Mouse (Mus musculus) MEL (cell line): ENCODE measurements around the gene Zscan26. TPM values are rescaled to one million over a fixed set of nuclear protein-coding genes. Genes with fewer than 3 reads are reported as not detected.

Experiments used
- DNase-seq: peaks from one replicate; pipeline ENCODE4 v3.0.0; 2011; ENCODE audit warnings: low read depth, low spot score
- H3K27ac ChIP-seq: 2 replicates; pipeline ENCODE4 v1.5.1; 2012; ENCODE audit warnings: low read depth, mild to moderate bottlenecking, control low read depth, low read length, moderate library complexity; ENCODE audit not compliant: control insufficient read depth
- H3K27me3 ChIP-seq, 2 experiments: fragments of 150-350 bp in 1 of 2; sonication (generic) in 1 of 2; 2 replicates each; pipeline ENCODE4 v1.6.1; 2012; ENCODE audit warnings: low read length in 2 of 2, mild to moderate bottlenecking in 2 of 2, improper control_type of control experiment in 1 of 2, moderate library complexity in 1 of 2; ENCODE audit not compliant: insufficient read depth in 2 of 2, control insufficient read depth in 1 of 2
- H3K36me3 ChIP-seq, 2 experiments: 2 replicates each; pipeline ENCODE4 v1.6.1; 2012 to 2014; ENCODE audit warnings: low read length in 2 of 2, improper control_type of control experiment in 1 of 2, inconsistent platforms in 1 of 2, mild to moderate bottlenecking in 1 of 2; ENCODE audit not compliant: insufficient read depth in 2 of 2, control insufficient read depth in 1 of 2
- H3K4me1 ChIP-seq, 2 experiments: fragments of 150-350 bp in 1 of 2; sonication (generic) in 1 of 2; 2 replicates each; pipeline ENCODE4 v1.6.1; 2012; ENCODE audit warnings: low read length in 2 of 2, improper control_type of control experiment in 1 of 2, mild to moderate bottlenecking in 1 of 2; ENCODE audit not compliant: insufficient read depth in 2 of 2, control insufficient read depth in 1 of 2
- H3K4me3 ChIP-seq, 2 experiments: fragments of 150-350 bp in 1 of 2; sonication (generic) in 1 of 2; 2 replicates each; pipeline ENCODE4 v1.5.1; 2012; ENCODE audit warnings: low read depth in 2 of 2, low read length in 2 of 2, mild to moderate bottlenecking in 2 of 2, moderate library complexity in 2 of 2, control low read depth in 1 of 2, improper control_type of control experiment in 1 of 2; ENCODE audit not compliant: control insufficient read depth in 1 of 2, insufficient read depth in 1 of 2
- H3K79me2 ChIP-seq: 2 replicates; pipeline ENCODE4 v1.6.1; 2012; ENCODE audit warnings: mild to moderate bottlenecking, low read length, moderate library complexity; ENCODE audit not compliant: control insufficient read depth, poor library complexity, insufficient read depth
- H3K9ac ChIP-seq: 2 replicates; pipeline ENCODE4 v1.6.1; 2012; ENCODE audit warnings: low read depth, mild to moderate bottlenecking, control low read depth, low read length, moderate library complexity; ENCODE audit not compliant: control insufficient read depth, poor library complexity, severe bottlenecking
- H3K9me3 ChIP-seq: fragments of 150-350 bp; sonication (generic); replicated peaks from 2 replicates; pipeline ENCODE4 v1.6.1; 2012; ENCODE audit warnings: mild to moderate bottlenecking, low read length, improper control_type of control experiment, moderate library complexity; ENCODE audit not compliant: insufficient read depth
- CHD1 ChIP-seq: IDR thresholded peaks from 2 replicates; pipeline ENCODE4 v1.6.1; 2012; ENCODE audit warnings: low read depth, mild to moderate bottlenecking, inconsistent platforms, low read length, improper control_type of control experiment
- CHD2 ChIP-seq: IDR thresholded peaks from 2 replicates; pipeline ENCODE4 v1.6.1; 2011; ENCODE audit warnings: low read length, improper control_type of control experiment
- E2F4 ChIP-seq: IDR thresholded peaks from 2 replicates; pipeline ENCODE4 v1.6.1; 2011; ENCODE audit warnings: low read depth, low read length, improper control_type of control experiment, borderline replicate concordance
- EP300 ChIP-seq, 2 experiments: IDR thresholded peaks; 2 replicates each; pipeline ENCODE4 v1.6.1; 2011; ENCODE audit warnings: improper control_type of control experiment in 2 of 2, low read length in 2 of 2, low read depth in 1 of 2, mild to moderate bottlenecking in 1 of 2
- GABPA ChIP-seq: IDR thresholded peaks from 2 replicates; pipeline ENCODE4 v1.6.1; 2012; ENCODE audit warnings: low read depth, mild to moderate bottlenecking, inconsistent platforms, low read length, improper control_type of control experiment, moderate library complexity
- GATA1 ChIP-seq: IDR thresholded peaks from 2 replicates; pipeline ENCODE4 v1.6.1; 2011; ENCODE audit warnings: low read depth, low read length, improper control_type of control experiment
- KAT2A ChIP-seq: conservative IDR thresholded peaks from 2 replicates; pipeline ENCODE4 v1.6.1; 2012; ENCODE audit warnings: low read depth, low read length, improper control_type of control experiment, inconsistent platforms
- MAFK ChIP-seq: IDR thresholded peaks from 2 replicates; pipeline ENCODE4 v1.6.1; 2011; ENCODE audit warnings: low read depth, mild to moderate bottlenecking, low read length, improper control_type of control experiment, borderline replicate concordance
- MAX ChIP-seq: IDR thresholded peaks from 2 replicates; pipeline ENCODE4 v1.6.1; 2011; ENCODE audit warnings: low read length, improper control_type of control experiment
- MXI1 ChIP-seq: IDR thresholded peaks from 2 replicates; pipeline ENCODE4 v1.6.1; 2011; ENCODE audit warnings: mild to moderate bottlenecking, low read depth, low read length, improper control_type of control experiment
- MYC ChIP-seq: IDR thresholded peaks from 2 replicates; pipeline ENCODE4 v1.6.1; 2011; ENCODE audit warnings: low read depth, mild to moderate bottlenecking, low read length, improper control_type of control experiment, moderate library complexity
- POLR2A ChIP-seq, 2 experiments: IDR thresholded peaks; 2 replicates each; pipeline ENCODE4 v1.6.1; 2011 to 2012; ENCODE audit warnings: low read length in 2 of 2, mild to moderate bottlenecking in 2 of 2, control low read depth in 1 of 2, improper control_type of control experiment in 1 of 2, low read depth in 1 of 2, moderate library complexity in 1 of 2; ENCODE audit not compliant: control insufficient read depth in 1 of 2, insufficient read depth in 1 of 2, poor library complexity in 1 of 2
- RCOR1 ChIP-seq: IDR thresholded peaks from 2 replicates; pipeline ENCODE4 v1.6.1; 2012; ENCODE audit warnings: low read depth, mild to moderate bottlenecking, inconsistent platforms, low read length, improper control_type of control experiment
- TAL1 ChIP-seq: IDR thresholded peaks from 2 replicates; pipeline ENCODE4 v1.6.1; 2012; ENCODE audit warnings: mild to moderate bottlenecking, inconsistent platforms, low read length, moderate library complexity, mixed read lengths
- TBP ChIP-seq: IDR thresholded peaks from 2 replicates; pipeline ENCODE4 v1.8.0; 2011; ENCODE audit warnings: low read depth, low read length, improper control_type of control experiment
- TCF12 ChIP-seq: IDR thresholded peaks from 2 replicates; pipeline ENCODE4 v1.6.1; 2014; ENCODE audit warnings: low read depth, mild to moderate bottlenecking, inconsistent platforms, low read length, improper control_type of control experiment, moderate library complexity
- USF2 ChIP-seq, 2 experiments: IDR thresholded peaks; 2 replicates each; pipeline ENCODE4 v1.6.1; 2011 to 2012; ENCODE audit warnings: improper control_type of control experiment in 2 of 2, low read length in 2 of 2, borderline replicate concordance in 1 of 2, inconsistent platforms in 1 of 2, low read depth in 1 of 2, mild to moderate bottlenecking in 1 of 2; ENCODE audit not compliant: insufficient read depth in 1 of 2
- ZC3H11A ChIP-seq: IDR thresholded peaks from 2 replicates; pipeline ENCODE4 v1.6.1; 2012; ENCODE audit warnings: low read depth, mild to moderate bottlenecking, inconsistent platforms, low read length, improper control_type of control experiment
- ZKSCAN1 ChIP-seq: IDR thresholded peaks from 2 replicates; pipeline ENCODE4 v1.6.1; 2012; ENCODE audit warnings: low read depth, mild to moderate bottlenecking, inconsistent platforms, low read length, improper control_type of control experiment, moderate library complexity
- polyA plus RNA-seq, 2 experiments: library from polyadenylated mRNA; stranded (reverse) in 1 of 2; unstranded in 1 of 2; fragments of >175 nt in 1 of 2; fragments of >200 nt in 1 of 2; gene quantifications; 2 replicates each; pipeline versions ENCODE4 v1.2.1 to v1.2.4; 2012; ENCODE audit warnings: low replicate concordance in 2 of 2, low read depth in 1 of 2; ENCODE audit not compliant: insufficient read length in 2 of 2, insufficient read depth in 1 of 2, missing spikeins in 1 of 2
- total RNA-seq: library from RNA; depleted of rRNA; stranded (reverse); fragments of 300-350 nt; gene quantifications from 2 replicates; pipeline ENCODE4 v1.2.3, GENCODE M21; 2012

Zscan26 gene
- total and polyA plus RNA-seq, 3 experiments: 7.4 to 8.0 TPM; not detected in 1

GRCm38 (mm10) chr13:21418865-21419264 is 34.7 kb downstream of the Zscan26 start:
- H3K27ac ChIP-seq: no peak overlapping the region
- H3K4me1 ChIP-seq: peaks cover 2 to 3% of the 10 kb centered on the region in 2 experiments; a peak in 3 of 4 replicates
- H3K9me3 ChIP-seq: no peaks in the 10 kb centered on the region

GRCm38 (mm10) chr13:21417298-21418010 is 36.1 kb downstream of the Zscan26 start:
- Histone ChIP-seq H3K9me3 (no peaks in the 10 kb centered on the region), H3K4me1 (peaks cover 3 to 5% of the 10 kb centered on the region in 2 experiments; a peak in 3 of 4 replicates), H3K27me3 (no peaks in the 10 kb centered on the region), H3K9ac (no peak overlapping the region), H3K4me3 (no peak overlapping the region), H3K79me2 (no peaks in the 10 kb centered on the region), H3K36me3 (peaks cover 0 to 5% of the 10 kb centered on the region in 2 experiments; a peak in 2 of 4 replicates)
- DNase-seq: no peak
- TF ChIP-seq GABPA (no peak), KAT2A (no peak), TCF12 (no peak), ZC3H11A (no peak), RCOR1 (no peak), MAFK (no peak), CHD1 (no peak), USF2 (IDR thresholded peaks at IDR 0.05; ENCODE audit: borderline replicate concordance in 1 of 2, insufficient read depth in 1 of 2, low read depth in 1 of 2, low read length in 2 of 2) (no peak), TBP (no peak), ZKSCAN1 (no peak), GATA1 (no peak), TAL1 (no peak), MXI1 (no peak), E2F4 (no peak)
- TF ChIP-seq, all 39 proteins: peak for 0
- H3K27ac ChIP-seq: no peak overlapping the region

More at GRCm38 (mm10) chr13:21418865-21419264, 34.7 kb downstream of the Zscan26 start:
- H3K36me3 ChIP-seq: peaks cover 0 to 5% of the 10 kb centered on the region in 2 experiments; a peak in 2 of 4 replicates
- no peak overlapping the region for H3K9ac ChIP-seq
- 0 out of 2 replicates have a peak, but pooled peaks have one; percentile 31 for TF ChIP-seq MXI1
- TF ChIP-seq MAX: peak; percentile 53
- TF ChIP-seq MYC: peak; percentile 54
- no peak for TF ChIP-seq CHD2
- no peak for TF ChIP-seq ZKSCAN1
- TF ChIP-seq GATA1: peak; percentile 59
- peak; percentile 51 for TF ChIP-seq TAL1
- 0 out of 4 replicates have a peak, but pooled peaks of 1 of the 2 experiments have one; percentile 40 for TF ChIP-seq EP300 (IDR thresholded peaks at IDR 0.05; ENCODE audit: low read depth in 1 of 2, low read length in 2 of 2)
- no peak for TF ChIP-seq POLR2A (IDR thresholded peaks at IDR 0.05; ENCODE audit: control insufficient read depth in 1 of 2, insufficient read depth in 1 of 2, low read depth in 1 of 2, low read length in 2 of 2, poor library complexity in 1 of 2)
- H3K79me2 ChIP-seq: no peaks in the 10 kb centered on the region
- peak; percentile 42 for DNase-seq
- H3K4me3 ChIP-seq: no peak overlapping the region
- H3K27me3 ChIP-seq: no peaks in the 10 kb centered on the region
